Mouse (Mus musculus) left cerebral cortex, adult 9 months (tissue): ENCODE measurements at regions not wholly inside any gene's neighbourhood (a gene's known extent, or its start where the extent isn't known, plus 50 kb on each side); places are given as distances from the start of the nearest gene placed in this dataset.

Experiments used
- DNase-seq, 2 experiments: peaks; one replicate each; pipeline ENCODE4 v3.0.0; 2022; ENCODE audit warnings: low spot score in 2 of 2

DNA sequence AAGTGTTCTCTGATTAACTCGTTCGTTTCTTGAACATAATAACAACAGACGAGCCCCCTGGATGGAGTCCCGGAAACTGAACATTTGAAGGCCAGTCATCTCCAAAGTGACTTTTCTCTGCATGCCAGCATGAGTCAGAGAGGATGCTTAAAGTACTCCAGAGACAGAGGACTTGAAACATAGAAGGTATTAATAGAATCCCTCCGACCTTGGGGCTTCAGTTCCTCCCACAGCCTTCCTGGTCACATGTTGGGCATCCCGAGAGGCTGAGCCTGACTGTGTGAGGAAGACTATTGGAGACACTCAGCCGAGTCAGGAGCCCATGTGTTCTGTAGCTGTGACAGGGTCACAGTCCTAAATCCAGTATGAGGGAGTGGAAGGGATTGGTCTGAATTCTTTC lies 232.7 kb upstream of the Serp2 start:
- DNase-seq, result no peak

DNA sequence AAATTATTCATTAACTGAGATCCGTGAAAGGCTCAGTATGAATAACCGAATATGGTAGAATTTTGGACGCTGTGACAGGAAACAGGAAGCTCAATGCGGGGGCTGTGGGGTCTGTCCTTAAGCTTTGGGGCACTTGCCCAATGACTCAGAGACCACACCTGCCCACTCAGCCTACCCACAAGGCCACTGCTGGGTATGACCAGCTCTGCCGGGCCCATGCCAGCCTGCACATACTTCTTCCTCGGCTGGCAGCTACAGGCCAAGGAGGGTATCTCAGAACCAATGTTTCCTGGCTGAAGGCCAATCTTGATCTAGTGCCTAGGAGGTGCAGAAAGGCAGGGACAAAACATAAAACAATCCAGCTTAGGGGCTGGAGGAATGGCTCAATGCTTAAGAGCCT lies 230.9 kb upstream of the Serp2 start:
- no peak for DNase-seq

- DNase-seq, result no peak
These were observed 229.5 kb upstream of the Serp2 start for GRCm38 (mm10) chr14:76786214-76786613.

- no peak for DNase-seq
These were observed 224.8 kb upstream of the Serp2 start for GRCm38 (mm10) chr14:76781524-76781880.

DNA sequence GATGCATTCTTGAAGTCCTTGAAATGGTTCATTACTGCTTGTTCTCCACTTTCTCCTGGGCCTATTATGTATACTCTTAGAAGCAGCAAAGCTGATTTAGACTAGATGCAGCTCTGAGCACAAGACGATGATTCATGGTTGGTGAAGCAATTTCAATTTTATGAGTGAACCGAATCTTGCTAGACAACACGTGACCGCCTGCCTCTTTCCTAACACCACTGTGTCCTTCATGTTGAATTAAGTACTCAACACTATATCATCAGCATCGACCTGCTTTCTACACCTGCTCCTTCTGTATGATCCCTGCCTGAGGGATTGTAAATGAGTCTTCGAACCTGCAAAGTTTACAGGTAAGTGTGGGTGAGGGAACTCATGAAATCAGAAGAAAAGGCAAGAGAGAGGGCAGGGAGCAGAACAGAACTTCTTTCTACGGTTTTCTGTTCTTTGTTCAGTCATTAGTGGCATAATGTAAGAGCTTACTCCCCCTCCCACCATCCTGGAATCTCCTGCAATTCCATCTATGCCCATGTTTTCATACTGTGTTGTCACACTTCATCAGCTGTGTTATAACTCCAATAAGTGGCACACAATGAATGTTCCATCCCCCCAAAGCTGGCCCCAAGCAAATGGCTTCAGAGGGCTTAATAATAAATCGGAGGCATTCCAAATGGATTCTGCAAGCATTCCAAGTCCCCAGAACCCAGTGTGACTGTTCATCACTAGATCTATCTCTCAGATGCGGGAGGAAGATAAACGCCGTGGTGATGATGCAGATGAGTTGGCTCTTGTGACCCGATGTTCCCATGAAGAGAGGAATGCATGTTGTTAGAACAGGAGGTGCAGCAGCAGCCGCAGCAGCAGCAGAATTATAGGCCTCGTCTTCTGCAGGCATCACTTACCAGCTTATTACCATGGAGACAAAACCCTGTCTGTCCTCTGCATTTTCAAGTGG lies 224.2 kb upstream of the Serp2 start:
- DNase-seq, result no peak

DNA sequence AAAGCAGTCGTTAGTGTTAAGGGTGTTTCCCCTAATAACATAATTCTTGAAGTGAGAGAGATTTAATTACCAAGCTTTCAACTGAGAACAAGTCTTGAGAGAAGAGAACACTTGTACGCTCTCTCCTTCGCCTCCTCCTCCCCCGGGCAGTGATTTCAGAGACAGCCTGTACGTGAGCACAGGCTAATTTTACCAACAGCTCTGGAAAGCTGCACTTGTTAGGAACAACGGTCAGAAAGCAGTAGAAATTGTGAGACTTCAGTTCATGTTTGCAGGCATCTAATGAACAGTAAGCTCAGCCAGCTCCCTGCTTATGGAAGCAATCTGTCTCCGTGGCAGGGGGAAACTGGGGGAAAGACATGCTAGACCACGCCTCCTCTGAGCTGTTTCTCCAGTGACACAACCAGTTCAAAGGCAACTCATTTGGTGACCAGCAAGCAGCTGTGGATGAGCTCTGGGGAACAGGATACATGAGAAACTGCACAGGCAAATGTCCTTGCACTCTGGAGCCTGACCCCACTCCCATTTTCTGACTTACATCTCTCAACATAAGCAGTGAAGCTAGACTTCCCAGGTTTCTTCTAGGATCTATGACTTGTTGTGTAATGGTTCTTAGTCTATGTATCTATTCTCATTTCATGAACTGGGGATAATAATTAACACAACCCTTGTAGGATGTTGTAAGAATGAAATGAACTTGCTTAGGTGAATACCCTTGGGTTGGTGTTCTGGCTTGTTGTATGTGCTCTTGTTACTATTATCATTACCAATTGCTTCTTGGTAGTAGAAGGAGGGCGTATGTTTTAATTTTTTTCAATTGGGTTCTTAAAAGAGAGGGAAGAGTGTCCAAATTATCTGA lies 222.1 kb upstream of the Serp2 start:
- DNase-seq, result peak; percentile 82 to 87

- no peak for DNase-seq
These were observed 218.8 kb upstream of the Serp2 start for GRCm38 (mm10) chr14:76775387-76775924.

DNA sequence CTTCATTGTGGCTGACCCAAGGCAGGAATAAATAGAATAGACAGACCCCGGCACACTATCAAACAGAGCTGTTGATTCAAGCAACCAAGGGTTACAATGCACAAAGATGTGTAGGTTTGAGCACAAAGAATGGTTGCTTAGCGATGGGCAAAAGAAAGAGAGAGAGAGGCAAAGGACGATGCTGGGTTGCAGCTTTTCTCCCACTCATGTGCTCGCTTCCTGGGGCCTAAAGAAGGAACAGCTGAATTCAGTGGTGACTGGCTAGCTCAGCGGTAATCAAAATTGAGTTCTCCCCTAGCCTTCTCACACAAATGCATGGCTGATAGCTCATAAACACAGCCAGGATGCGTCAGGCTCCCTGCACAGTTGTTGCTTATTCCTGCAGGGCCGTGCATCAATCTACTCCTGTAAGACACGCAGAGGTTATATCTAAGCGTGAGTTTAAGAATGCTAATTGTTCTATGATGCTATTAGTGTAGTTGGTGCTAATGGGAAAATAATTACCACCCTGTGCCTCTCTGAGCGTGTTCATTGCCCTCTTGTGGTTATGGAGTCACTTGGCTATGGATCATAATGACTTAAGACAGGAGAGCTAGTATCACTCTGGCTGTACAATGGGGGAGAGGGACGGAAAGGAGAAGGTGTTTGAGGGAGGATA lies 216.2 kb upstream of the Serp2 start:
- no peak for DNase-seq

- no peak for DNase-seq
These were observed 213.4 kb upstream of the Serp2 start for GRCm38 (mm10) chr14:76770106-76770505.

DNA sequence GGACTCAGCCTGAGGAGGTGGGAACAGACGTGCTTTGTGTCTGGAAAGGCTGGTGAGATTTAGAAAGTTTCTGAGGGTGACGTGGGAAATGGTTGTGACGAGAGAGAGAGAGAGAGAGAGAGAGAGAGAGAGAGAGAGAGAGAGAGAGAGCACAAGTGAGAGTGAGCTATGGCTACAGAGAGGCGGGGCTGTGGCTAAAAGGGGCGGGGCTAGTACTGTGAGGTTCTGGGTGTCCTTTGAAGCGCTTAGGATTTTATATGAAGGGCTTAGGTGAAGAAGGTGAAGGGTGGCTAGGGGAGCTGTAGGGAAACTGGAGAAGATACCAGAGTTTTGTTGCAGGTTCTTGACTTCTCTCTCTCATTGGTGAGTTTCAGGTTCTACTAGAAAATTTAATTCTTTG lies 210.6 kb upstream of the Serp2 start:
- no peak for DNase-seq

DNA sequence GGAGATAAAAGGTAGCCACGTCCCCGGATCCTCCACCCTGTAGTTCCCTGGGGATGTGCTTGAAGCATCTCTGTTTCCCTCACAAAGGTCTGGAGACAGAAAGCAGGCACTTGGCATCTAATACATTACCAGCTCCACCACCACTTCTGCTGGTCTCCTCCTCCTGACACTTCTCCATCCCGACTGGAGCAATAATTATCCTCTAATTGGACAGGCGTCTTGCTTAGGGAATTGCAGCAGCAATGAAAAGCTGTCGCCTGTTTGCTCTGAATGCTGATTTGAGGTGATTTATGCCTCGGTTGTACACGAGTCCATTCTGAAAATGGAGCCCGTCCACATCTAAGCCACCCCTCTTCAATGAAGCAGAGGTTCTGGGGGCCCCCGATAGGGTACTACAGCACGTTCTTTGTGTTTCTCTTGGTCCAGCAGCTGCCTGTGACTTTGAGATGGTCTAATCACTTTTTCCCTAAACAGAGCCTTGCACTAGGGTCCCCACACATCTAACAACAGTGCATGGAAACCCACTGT lies 209.6 kb upstream of the Serp2 start:
- no peak for DNase-seq

GRCm38 (mm10) chr14:76765094-76765504 lies 208.4 kb upstream of the Serp2 start:
- DNase-seq, result peak in 1 of 2 experiments; percentile 75

DNA sequence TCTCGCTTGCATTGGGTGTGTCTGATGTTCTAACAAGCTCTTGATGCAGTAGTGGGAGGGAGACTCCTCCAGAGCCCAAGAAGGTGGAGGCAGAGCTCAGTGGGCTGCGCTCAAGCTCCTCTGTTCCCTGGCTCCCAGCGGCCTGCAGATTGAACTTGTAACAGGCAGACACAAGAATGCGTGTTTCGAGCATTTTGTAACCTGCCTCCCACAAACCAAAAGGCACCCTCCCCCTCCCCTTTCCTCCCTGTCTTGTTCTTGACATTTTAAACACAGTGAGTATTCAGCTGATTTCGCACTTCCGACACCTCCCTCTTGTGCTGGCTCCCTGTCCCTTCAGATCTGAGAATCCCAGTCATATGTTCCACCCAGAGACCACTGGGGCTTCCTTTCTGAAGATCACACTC lies 207.7 kb upstream of the Serp2 start:
- peak; percentile 81 to 86 for DNase-seq

- no peak for DNase-seq
These were observed 206.8 kb upstream of the Serp2 start for GRCm38 (mm10) chr14:76763539-76763938.

- DNase-seq, result no peak
These were observed 206.1 kb upstream of the Serp2 start for GRCm38 (mm10) chr14:76762777-76763176.

DNA sequence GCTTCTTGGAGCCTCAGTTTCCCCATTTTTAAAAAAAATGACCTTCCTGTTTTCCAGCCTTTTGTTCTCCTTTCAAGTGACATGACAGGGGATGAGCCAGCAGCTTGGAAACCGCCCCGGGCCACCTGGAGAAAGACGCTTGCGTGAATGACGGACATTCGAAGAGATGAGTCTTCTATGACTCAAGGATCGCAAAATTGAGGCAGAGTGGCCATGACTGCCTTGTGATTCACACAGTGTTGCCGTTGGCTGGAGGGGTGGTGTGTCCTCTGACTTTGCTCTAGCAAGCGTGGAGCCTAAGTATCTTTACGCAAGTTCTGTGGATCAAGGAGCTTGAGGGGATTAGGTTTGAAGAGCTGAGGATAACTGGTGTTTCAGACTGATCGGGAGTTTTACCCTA lies 205.0 kb upstream of the Serp2 start:
- no peak for DNase-seq

- DNase-seq, result no peak
These were observed 204.6 kb upstream of the Serp2 start for GRCm38 (mm10) chr14:76761274-76761673.

DNA sequence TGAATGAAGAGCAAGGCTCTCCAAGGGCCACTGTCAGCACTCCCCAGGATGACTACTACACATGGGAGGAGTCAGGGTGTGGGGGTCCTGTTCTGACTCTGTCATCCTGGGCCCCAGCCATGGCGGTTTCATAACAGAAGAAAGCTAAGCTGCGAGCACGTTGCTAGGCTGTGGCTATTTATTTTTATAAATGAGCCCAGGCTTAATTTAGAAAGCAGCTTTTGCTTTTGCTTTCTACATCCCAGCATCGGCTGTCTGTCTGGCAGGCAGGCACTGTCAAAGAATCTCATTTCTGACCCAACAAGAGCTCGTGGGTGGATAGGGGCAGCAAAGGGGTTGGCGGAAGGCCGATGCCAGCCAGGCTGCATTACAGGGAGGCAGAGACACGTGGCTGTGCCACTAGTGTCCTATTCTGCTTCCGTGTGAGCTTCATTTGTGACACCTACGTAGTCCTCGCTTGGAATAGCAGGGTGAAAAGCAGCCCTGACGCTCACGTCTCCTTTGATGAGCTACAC lies 203.9 kb upstream of the Serp2 start:
- peak; percentile 88 to 91 for DNase-seq

GRCm38 (mm10) chr14:76759377-76759776 lies 202.7 kb upstream of the Serp2 start:
- no peak for DNase-seq

GRCm38 (mm10) chr14:76758589-76758988 lies 201.9 kb upstream of the Serp2 start:
- no peak for DNase-seq

GRCm38 (mm10) chr14:76755591-76756376 lies 199.1 kb upstream of the Serp2 start:
- no peak for DNase-seq
